Comparison of ENCODE assay signal across 25 mouse cellular contexts in the genomic region with DNA sequence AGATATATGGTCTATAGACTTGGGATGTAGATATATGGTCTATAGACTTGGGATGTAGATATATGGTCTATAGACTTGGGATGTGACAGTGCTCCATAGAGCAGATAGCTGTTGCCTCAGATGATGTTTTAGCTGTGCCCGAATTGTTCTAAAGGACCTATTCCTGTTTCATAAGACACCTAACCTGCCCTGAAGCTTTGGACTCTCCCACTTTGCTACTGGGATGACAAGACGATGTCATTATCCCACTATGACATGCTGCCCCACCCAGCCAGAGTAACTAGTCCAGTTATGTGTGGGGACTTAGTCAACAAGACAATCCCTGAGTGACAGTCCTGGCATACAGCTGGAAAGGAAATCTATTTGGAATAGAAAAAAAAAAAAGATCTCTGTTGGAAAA. TPM values are rescaled to one million over a fixed set of nuclear protein-coding genes. Genes with fewer than 3 reads are reported as not detected.
"Had no signal": no experiment of that assay in that cellular context is flagged by ENCODE, and none has a peak within 500 bp of the region (broad histone marks: within the 10 kb centered on the region; RNA-seq: fewer than 3 reads in every experiment).

A gene (plus strand): TSS at position 301 of the 400 bp plus-strand sequence.

- H3K27ac ChIP-seq: neural tube, embryonic 12.5 days; neural tube, embryonic 13.5 days; neural tube, embryonic 15.5 days; stomach, embryonic 15.5 days; stomach, postnatal 0 days had no signal

- H3K27me3 ChIP-seq: neural tube, embryonic 12.5 days; neural tube, embryonic 13.5 days; neural tube, embryonic 15.5 days; stomach, embryonic 15.5 days had no signal

- H3K36me3 ChIP-seq: neural tube, embryonic 12.5 days; neural tube, embryonic 13.5 days; neural tube, embryonic 15.5 days; stomach, embryonic 15.5 days had no signal

- DNase-seq: retina, postnatal 1 day; right cerebral cortex, adult 18-20 months; right cerebral cortex, postnatal 14 days; right cerebral cortex, postnatal 25 days; right cerebral cortex, postnatal 4 days; spleen, adult 18-20 months; thymus, adult 18-20 months; thymus, adult 2 months; thymus, postnatal 14 days; thymus, postnatal 25 days; thymus, postnatal 36 days; thymus, postnatal 4 days had no signal

- H3K4me1 ChIP-seq: neural tube, embryonic 12.5 days; neural tube, embryonic 13.5 days; neural tube, embryonic 15.5 days; stomach, embryonic 15.5 days had no signal

- H3K4me3 ChIP-seq: neural tube, embryonic 12.5 days; neural tube, embryonic 13.5 days; neural tube, embryonic 15.5 days; stomach, embryonic 15.5 days had no signal

RNA-seq across cellular contexts. Expression of the gene that starts here (rescaled TPM):
- total RNA-seq: neutrophil, adult 5-6 weeks had no signal
- polyA plus RNA-seq: neural tube, embryonic 11.5 days; neural tube, embryonic 12.5 days; neural tube, embryonic 13.5 days; neural tube, embryonic 14.5 days; neural tube, embryonic 15.5 days; small intestine, adult 2 months; spleen, adult 2 months; stomach, embryonic 15.5 days; stomach, embryonic 16.5 days; stomach, postnatal 0 days; thymus, adult 2 months; thymus, postnatal 0 days; urinary bladder, adult 2 months had no signal
